Mouse (Mus musculus): ENCODE measurements at regions not wholly inside any gene's neighbourhood (a gene's known extent, or its start where the extent isn't known, plus 50 kb on each side); places are given as distances from the start of the nearest gene placed in this dataset.

DNA sequence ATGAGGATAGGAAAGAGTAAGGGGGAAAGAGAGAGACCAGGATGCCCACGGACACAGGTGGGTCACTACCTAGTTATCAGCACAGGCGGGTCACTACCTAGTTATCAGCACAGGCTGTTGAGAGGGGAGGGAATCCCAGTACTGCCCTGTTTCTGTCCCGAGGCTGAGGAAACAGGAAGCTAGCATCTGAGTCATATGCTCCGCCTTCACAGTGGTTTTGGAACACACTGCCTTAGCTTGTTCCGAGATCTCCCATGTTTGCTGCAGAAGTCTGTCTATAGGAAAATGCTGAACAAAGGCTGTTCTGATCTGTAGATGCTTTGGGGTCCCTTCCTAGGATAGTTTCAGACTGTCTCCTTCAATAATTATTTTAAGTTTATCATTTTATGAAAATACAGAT is 55.4 kb upstream of the Chd6 start:
- TF ChIP-seq CTCF (IDR thresholded peaks at IDR 0.05; ENCODE audit: low read depth, low read length) = no peak
- TF ChIP-seq POLR2A (IDR thresholded peaks at IDR 0.05; ENCODE audit: borderline replicate concordance, low read depth, low read length) = no peak
